ENCODE assay signal across 8 mouse cellular contexts in genomic region chr5:33203691-33204242, GRCm38 (mm10). TPM values are rescaled to one million over a fixed set of nuclear protein-coding genes. Genes with fewer than 3 reads are reported as not detected.
DNase-seq lines count a peak whose midpoint lies in the region; ATAC-seq and TF ChIP-seq lines count a peak whose summit lies in the region.

No protein-coding gene starts in this region.

- peak overlapping the region; percentile 21 for H3K4me2 ChIP-seq in hindbrain, postnatal 0 days (ENCODE audit: low read depth, low read length)

- no peaks in the 10 kb centered on the region for H3K36me3 ChIP-seq in hindbrain, postnatal 0 days (ENCODE audit: insufficient read depth, low read length)
- H3K36me3 ChIP-seq in megakaryocyte, embryonic 14.5 days (replicated peaks; ENCODE audit: low read length), result no peaks in the 10 kb centered on the region

- H3K4me1 ChIP-seq in hindbrain, postnatal 0 days (ENCODE audit: insufficient read depth, low read length), result no peaks in the 10 kb centered on the region
- peaks cover 20% of the 10 kb centered on the region for H3K4me1 ChIP-seq in megakaryocyte, embryonic 14.5 days

- 12% methylated on average over 9 of the region's 9 CpGs for WGBS in hindbrain, postnatal 0 days

- no peak overlapping the region for H3K4me3 ChIP-seq in hindbrain, postnatal 0 days (ENCODE audit: low read length)
- peak overlapping the region; percentile 84 for H3K4me3 ChIP-seq in megakaryocyte, embryonic 14.5 days (replicated peaks)

- H3K27me3 ChIP-seq in hindbrain, postnatal 0 days (ENCODE audit: insufficient read depth, low read length), result no peaks in the 10 kb centered on the region
- H3K27me3 ChIP-seq in megakaryocyte, embryonic 14.5 days (replicated peaks), result peaks cover 30% of the 10 kb centered on the region

- peak; percentile 95 for DNase-seq in adipocyte (ENCODE audit: low spot score)
- DNase-seq in cerebellum, postnatal 4 days (ENCODE audit: low spot score in 2 of 2), result peak; percentile 58 to 85
- peak; percentile 86 for DNase-seq in gastrocnemius, adult 18-20 months (ENCODE audit: low spot score)
- DNase-seq in hindbrain, postnatal 0 days (ENCODE audit: low spot score), result peak; percentile 89
- peak; percentile 82 to 83 for DNase-seq in left cerebral cortex, adult 18-20 months (ENCODE audit: low spot score in 2 of 2)
- peak; percentile 79 to 90 for DNase-seq in right cerebral cortex, adult 2 months (ENCODE audit: low spot score in 2 of 2)
- DNase-seq in urinary bladder, postnatal 4 days (ENCODE audit: low spot score in 2 of 2), result peak; percentile 69 to 85

- TF ChIP-seq CTCF in hindbrain, postnatal 0 days (IDR thresholded peaks at IDR 0.05; ENCODE audit: low read depth), result peak; percentile 99

- H3K9me3 ChIP-seq in hindbrain, postnatal 0 days (ENCODE audit: low read length), result no peaks in the 10 kb centered on the region
- no peaks in the 10 kb centered on the region for H3K9me3 ChIP-seq in megakaryocyte, embryonic 14.5 days

- ATAC-seq in hindbrain, postnatal 0 days, result peak; percentile 84; the same call in 1 of the 2 replicates

- H3K9ac ChIP-seq in hindbrain, postnatal 0 days (replicated peaks; ENCODE audit: low read length), result no peak overlapping the region

- H3K27ac ChIP-seq in hindbrain, postnatal 0 days, result no peak overlapping the region

RNA-seq across cellular contexts. Expression of gene Spon2, which starts 14.5 kb away (rescaled TPM):
- 1 to 10 TPM; 1.5 to 1.6 TPM for total RNA-seq in gastrocnemius, adult 18-20 months (2021)
- total RNA-seq in hindbrain, postnatal 0 days (2014; rRNA removed), result 4.3 TPM in 2 replicates
- 3.6 and 3.9 TPM in 2 replicates for polyA plus RNA-seq in hindbrain, postnatal 0 days (2015; fragmentation: Nextera tagmentation; extraction: Ambion mirVana)
- total RNA-seq in left cerebral cortex, adult 18-20 months (2021), result under 1 TPM; 0.28 to 0.52 TPM
- not detected in 2 replicates for polyA plus RNA-seq in megakaryocyte, embryonic 14.5 days (2012; ENCODE audit: insufficient read depth, low replicate concordance)
